Mouse (Mus musculus) urinary bladder, postnatal 25 days (tissue): ENCODE results near the gene Cyct.

ENCODE experiments used
- DNase-seq: peaks from one replicate; pipeline ENCODE4 v3.0.0; 2022; ENCODE audit warnings: low spot score

Cyct gene

GRCm38 (mm10) chr2:76338215-76339156, 21.8 kb downstream of the Cyct start, which contains the start of gene Pde11a:
Gene Pde11a (minus strand): TSS chr2:76338774.
- peak; percentile 6 for DNase-seq

GRCm38 (mm10) chr2:76334596-76334995, 25.7 kb downstream of the Cyct start:
- no peak for DNase-seq

- DNase-seq = no peak
Observed at GRCm38 (mm10) chr2:76332161-76332805, 28.0 kb downstream of the Cyct start.

GRCm38 (mm10) chr2:76330081-76330480, 30.2 kb downstream of the Cyct start:
- no peak for DNase-seq

GRCm38 (mm10) chr2:76326161-76326560, 34.1 kb downstream of the Cyct start:
- no peak for DNase-seq

- DNase-seq = no peak
Observed at GRCm38 (mm10) chr2:76324463-76324862, 35.8 kb downstream of the Cyct start.

- no peak for DNase-seq
Observed at GRCm38 (mm10) chr2:76323185-76323875, 36.9 kb downstream of the Cyct start.

- no peak for DNase-seq
Observed at GRCm38 (mm10) chr2:76320336-76320735, 39.9 kb downstream of the Cyct start.

GRCm38 (mm10) chr2:76319231-76319630, 41.0 kb downstream of the Cyct start:
- no peak for DNase-seq
